Mouse (Mus musculus) A20 (cell line): ENCODE measurements around the gene Dnajc7.

Experiments used
- DNase-seq: peaks from one replicate; pipeline ENCODE4 v3.0.0-alpha.2; 2011; ENCODE audit warnings: low read depth, low spot score

The Dnajc7 gene

DNA sequence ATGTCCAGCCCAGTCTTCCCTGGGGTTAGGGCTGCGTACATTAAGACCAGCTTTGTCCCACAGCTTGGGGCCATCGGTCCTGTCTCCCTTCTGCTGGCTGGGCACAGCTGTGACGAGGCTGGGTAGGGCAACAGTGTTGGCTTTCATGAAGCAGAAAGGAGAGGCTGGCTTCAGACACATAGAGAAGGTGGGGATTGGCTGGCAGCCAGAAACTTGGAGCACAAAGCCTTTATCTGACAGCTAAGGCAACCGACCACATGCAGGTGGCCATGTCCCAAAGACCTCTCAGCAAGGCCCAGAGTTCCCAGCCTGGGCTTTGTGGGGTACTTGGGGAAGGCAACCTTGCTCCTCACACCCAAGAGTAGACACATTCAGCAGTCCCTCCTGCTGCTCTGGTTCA is 38.2 kb downstream of the Dnajc7 start:
- DNase-seq = peak; percentile 82

DNA sequence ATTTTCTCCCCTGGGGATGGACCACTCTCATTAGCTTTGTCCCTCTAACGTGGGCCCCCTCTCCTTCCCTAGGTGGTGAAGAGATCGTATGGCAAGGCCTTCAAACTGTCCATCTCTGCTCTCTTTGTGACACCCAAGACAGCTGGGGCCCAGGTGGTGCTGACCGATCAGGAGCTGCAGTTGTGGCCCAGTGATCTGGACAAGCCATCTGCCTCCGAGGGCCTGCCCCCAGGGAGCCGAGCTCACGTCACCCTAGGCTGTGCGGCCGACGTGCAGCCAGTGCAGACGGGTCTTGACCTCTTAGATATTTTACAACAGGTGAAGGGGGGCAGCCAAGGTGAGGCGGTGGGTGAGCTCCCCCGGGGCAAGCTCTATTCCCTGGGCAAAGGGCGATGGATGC is 39.7 kb downstream of the Dnajc7 start:
- peak; percentile 88 for DNase-seq

DNA sequence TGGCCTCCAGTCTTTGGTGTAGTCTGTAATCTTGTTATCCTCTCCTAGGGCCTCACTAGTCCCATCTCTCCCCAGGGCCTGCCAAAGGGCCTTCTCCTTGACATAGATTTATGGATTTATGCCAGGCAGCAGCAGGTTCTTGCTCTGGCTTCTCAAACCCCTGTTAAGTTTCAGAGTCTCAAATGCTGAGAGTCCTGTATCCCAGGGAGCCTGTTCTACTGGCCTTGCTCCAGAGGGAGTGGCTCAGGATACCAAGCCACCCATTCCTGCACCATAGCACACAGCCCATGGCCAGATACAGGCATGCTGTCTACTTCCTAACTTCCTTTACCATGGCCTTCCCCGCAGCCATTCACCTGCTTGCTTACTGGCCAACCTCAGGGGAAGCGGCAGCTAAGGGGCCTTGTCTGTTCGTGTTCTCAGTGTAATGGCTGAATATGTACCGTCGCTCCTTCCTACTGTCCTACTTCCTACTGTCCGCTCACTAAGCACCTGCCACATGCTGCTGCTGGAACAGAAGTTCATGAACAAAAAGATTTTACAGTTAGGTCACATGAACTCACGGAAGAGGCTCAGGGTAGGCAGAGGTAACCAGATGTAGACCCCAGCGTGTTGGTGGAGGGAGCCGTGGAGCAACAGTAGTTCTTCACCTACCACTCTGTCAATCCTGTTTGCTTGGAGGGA is 40.7 kb downstream of the Dnajc7 start:
- DNase-seq = peak; percentile 73

DNA sequence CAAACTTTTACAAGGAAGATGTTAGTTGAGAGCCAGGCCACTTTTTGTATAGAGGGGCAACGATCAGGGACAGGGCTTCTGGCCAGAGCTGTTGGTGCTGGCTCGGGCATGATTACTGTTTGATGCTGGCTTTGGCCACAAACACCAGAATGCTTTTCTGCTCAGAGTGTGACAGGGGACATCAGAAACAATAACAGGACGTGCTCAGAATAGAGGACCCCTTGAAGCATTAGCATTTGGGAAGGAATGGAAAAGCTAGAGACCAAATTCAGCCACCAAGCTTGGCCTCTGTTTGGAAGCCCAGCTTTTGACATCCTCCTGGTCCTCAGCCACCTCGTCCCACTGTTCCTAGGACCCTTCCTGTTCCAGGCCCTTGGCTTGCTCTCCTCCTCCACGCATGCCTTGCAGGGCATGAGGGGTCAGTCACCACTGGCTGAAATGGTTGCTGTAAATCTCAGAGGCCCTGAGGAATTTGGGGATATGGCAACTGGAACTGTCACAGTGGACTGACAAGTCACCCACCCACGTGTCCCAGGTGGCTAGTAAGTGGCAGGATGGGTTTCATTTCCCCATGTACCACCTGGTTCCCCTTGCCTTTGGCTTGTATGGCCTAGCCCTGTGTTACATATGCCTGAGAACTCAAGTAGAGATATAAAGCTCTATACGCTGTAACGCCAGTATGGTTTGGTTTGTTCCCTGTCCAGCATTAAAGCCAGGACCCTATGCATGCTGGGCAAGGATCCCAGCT is 41.9 kb downstream of the Dnajc7 start:
- DNase-seq = peak; percentile 92

DNA sequence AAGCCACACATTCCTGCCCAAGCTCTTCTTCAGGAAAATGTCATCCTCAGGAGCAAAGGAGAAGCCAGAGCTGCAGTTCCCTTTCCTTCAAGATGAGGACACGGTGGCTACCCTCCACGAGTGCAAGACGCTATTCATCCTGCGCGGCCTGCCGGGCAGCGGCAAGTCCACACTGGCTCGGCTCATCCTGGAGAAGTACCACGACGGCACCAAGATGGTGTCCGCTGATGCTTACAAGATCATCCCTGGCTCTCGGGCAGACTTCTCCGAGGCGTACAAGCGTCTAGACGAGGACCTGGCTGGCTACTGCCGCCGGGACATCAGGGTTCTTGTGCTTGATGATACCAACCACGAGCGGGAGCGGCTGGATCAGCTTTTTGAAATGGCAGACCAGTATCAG is 43.7 kb downstream of the Dnajc7 start:
- DNase-seq = peak; percentile 58

DNA sequence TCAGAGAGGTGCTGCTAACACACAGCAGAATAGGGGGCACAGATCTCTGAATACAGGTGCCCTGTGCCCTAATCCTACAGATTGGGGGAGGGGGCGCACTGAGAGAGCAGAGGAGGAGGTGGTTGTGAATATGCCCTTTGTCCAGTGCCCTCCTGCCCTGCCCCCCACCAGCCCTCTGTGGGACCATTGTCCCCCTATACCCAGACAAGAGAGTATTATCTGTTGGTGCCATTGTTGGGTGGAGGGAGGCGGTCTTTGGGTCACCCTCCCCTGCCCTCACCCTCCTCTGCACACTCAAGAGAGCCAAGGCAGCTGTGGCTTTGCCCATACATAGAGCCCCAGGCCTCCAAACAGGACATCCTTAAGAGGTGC is 44.5 kb downstream of the Dnajc7 start:
- DNase-seq = no peak

DNA sequence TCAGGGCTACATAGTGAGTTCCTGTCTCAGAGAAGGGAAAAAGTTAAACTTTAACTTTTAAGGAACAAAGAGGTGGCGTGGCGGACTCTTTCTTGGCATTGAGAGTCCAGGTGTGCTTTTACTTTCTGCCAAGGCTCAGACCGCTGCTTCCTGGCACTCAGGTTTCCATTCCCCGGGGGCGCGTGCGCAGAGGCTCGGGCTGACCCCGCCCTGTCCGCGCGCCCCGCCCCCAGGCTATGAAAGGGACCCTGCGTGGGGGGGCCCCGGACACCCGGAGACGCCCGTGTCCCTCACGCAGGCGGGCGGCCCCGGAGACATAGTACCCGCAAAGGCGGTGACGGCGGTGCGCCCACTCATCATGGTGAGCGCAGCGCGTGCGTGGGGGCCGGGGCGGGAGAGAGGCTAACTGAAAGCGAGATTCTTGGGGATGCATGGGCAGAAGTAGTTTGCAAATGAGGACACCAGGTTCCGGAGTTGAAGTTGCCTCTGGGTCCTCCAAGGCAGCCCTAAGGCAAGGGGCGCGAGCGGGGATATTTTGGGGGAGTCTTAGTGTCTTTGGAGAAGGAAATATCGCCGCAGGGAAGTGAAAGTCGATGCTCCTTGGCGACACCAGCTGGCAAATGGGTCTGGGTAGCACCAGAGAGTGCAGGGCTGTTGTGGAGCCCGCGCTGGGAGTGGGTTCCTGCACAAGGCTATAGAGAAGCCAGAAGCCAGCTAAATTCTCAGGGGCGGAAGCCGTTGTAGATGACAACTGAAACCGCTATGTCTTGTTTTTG is 45.1 kb downstream of the Dnajc7 start, which contains the start of gene Cnp:
TSS of gene Cnp (plus strand) at position 197 of the 776 bp plus-strand sequence.
- peak; percentile 94 for DNase-seq

DNA sequence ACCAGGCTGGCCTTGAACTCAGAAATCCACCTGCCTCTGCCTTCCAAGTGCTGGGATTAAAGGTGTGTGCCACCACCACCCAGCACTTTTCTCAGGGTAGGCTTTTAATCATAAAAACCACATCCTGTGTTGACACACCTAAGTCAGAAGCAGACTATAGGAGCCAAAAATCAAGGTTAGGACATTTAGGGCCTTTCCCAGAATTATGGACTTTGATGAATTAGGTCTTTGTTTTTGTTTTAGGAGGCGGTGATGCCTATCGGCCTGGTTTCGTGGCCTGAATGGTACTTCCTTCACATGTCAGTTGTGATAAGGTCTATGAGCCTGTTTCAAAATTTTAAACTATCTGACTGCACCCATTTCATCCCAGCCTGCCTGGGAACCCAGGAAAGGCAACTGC is 45.8 kb downstream of the Dnajc7 start:
- DNase-seq = peak; percentile 77

DNA sequence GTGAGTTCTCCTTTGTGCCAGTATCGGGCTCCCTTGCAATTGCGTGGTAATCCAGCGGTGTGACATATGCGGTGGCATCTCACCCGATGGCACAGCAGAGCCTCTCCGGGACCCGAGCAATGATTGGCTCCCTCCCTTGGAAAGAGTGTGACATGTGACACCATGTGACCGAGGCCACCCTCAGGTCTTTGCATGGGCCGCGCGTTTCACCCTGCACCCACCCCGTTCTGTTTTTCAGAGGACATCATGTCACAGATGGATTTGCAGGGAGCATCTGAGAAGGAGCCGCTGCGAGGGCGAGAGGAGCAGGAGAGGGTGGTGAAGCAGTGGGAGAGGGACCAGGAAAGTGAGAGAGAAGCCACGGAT is 48.8 kb downstream of the Dnajc7 start:
- no peak for DNase-seq

DNA sequence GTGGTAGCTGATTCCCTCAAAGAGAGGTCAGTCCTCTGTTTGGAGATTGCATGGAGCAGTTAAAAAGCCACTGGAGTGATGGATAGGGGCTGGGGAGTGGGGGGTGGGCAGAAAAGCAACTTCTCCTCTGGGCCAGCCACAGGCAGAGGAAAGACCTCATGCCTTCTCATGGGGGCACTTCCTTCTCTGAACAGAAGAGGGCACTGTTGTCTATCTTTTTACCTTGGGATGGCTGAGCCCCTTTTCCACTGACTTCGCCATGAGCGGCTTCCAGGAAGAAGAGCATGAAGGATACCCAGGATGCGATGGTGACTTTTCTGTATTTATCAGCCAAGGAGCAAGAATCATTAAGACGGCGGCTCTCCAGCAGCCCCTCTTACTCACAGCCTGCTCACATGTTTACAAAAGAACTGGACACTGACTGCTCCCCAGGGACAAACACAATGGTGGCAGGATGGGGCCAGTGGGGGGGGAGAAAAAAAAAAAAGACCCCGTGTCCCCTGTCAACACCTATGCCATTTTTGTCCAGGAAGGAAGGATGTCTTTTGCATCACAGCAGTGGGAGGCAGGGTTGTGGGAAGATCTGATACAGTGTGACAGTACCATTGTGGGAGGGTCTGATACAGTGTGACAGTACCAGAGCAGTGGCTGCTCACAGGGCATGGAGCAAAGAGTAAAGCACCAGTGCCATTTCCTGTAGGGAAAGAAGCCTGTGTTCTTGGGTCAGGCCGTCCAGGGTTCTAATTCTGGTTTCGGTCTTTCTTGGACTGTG is 49.4 kb downstream of the Dnajc7 start:
- DNase-seq = peak; percentile 77

DNA sequence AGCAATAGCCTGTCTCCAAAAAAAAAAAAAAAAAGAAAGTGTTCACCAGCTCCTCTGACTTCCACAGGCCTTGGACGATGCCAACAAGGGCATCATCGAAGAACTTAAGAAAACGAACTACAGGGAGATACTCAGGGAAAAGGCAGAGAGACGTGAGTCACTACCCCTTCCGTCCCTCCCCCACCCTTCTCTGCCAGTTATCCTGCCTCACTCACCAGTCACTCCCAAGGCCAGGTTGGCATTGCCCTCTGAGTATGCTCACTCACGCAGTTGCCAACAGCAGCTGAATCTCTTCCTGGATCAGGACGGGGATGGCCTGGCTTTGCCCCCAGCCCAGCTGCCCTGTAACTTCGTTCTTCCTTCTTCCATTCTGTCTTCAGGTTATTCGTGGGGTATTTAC is 50.2 kb downstream of the Dnajc7 start:
- DNase-seq = no peak

DNA sequence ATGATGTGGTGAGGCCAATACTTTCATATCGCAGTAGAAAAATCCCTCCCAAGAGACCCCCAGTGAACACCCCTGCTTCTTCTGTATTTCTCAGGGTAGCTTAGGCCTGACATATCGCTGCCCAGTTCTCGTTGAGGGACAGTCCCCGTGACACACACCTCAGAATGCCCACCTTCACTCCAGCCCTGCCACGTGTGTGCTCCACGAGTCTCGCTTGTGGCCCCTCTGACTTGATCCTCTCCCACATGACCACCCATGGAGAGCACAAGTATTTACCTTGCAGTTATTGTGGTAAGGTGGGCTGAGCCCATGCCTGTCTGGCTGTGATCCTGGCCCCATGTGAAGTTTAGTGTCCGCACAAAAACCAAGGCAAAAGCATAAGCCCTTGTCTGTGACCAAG is 51.3 kb downstream of the Dnajc7 start:
- no peak for DNase-seq

DNA sequence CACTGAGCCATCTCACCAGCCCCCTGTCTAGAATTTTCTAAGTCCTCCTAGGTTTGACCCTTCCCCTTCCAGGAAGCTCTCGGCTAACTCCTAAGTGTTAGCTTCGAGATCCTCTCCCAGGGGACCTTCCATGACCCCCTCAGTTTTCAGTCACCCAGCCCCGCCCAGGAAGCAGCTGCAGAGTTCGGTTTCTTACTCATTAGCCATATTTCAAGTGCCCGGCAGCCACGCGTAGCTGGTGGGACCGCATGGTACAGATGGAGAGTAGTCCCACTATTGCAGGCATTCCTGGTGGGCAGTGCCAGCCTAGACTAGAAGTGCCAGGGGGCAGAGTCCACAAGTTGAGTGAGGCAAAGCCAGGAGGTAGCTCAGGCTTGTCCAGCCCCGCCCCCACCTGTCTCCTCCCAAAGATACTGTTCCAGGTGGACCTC is 52.1 kb downstream of the Dnajc7 start:
- DNase-seq = peak; percentile 53

DNA sequence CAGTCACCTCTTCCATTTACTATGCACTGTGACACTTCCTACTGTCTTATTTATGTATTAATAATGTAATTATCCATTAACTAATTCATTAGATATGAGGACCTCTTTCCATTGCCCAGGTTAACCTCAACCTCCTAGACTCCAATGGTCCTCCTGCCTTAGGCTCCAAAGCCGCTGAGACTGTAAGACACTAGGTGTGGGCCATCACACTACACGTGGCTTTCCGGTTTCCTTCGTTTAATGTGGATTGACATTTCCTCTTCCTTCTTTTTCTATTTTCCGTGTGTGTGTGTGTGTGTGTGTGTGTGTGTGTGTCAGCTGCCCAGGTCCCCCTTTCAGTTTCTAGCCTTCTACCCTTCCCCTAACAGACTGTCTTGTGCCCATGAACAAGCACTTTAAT is 52.7 kb downstream of the Dnajc7 start:
- no peak for DNase-seq

DNA sequence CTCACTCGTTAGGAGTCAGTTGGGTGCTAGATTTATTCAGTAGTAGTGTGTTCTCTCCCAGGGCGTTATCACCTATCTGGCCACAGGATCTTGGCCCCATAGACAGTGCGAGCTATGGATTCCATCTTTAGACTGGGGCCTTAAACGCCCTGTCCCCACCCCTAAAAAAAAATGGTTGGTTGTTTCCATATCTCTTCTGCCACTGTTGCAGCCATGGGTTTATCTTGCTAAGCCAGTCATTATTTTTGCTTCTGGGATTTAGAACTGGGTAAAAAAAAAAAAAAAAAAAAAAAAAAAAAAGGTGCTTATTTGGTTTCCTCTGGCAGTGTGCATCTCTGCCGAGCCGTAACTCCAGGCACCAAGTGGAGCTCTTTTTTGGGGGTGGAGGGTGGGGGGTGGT is 55.3 kb downstream of the Dnajc7 start:
- DNase-seq = no peak

DNA sequence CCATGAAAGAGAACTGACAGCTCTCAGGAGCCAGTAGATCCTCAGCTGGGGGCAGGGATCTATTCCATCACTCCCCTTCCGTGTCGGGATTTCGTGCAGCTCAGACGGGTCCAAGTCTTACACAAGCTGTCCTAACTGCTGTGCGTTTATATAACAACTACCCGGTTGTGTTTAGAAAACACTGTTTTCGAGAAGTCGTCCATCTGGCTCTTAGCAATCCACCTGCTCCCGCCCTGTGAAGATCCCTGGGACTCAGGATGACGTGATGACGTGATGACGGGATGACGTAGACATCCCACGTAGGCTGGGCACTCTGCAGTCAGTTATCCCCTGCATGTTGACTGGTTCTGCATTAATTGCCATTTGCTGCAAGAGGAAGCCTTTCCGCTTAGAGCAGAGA is 55.7 kb downstream of the Dnajc7 start:
- DNase-seq = no peak

DNA sequence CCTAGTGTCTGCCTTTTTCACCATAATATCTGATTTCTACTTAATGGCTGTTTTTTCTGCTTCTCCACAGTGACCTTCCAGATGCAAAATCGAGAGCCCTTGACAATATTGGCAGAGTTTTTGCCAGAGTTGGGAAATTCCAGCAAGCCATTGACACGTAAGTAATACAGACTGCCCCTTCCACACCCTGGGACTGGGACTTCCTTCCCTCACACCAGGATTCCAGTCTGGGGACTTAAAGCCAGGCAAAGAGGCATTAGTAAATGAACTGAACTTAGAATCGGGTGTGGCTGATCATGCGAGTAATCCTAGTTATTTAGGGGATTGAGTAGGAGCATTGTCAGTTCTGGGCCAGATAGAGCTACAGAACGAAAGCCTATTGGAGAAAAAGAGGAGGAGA is 58.2 kb downstream of the Dnajc7 start:
- no peak for DNase-seq

DNA sequence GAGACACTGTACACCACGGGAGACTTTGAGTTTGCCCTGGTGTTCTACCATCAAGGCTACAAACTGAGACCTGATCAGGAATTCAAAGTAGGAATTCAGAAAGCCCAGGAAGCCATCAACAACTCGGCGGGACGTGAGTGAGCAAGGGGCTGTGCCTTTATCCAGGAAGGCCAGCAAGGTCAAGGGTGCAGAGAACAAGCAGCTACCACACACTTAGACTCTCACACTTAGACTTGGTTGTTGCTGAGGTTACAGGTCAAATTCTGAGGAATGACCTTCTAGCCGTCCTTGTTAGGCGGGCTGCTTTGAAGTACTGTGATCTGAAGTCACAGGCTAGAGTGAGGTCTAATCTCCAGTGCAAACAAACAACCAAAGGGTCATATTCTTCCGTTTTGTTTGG is 60.5 kb downstream of the Dnajc7 start:
- no peak for DNase-seq

DNA sequence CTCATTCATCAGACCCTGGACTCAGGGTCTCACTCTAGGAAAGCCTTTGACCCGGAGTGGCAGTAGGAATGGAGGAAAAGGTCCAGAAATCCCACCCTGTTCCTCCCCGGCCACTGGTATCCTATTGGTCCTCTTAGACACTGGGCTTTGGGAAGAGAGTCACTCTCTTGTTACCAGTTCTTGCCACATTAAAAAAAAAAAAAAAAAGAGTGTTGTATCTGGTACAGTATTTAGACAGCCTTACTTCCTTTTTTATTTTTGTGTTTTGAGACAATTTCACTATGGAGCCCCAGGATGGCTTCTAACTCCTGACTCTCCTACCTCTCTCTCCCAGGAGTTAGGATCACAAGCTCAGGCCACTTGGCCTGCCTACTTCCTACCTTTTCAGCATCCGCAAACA is 62.4 kb downstream of the Dnajc7 start:
- no peak for DNase-seq

DNA sequence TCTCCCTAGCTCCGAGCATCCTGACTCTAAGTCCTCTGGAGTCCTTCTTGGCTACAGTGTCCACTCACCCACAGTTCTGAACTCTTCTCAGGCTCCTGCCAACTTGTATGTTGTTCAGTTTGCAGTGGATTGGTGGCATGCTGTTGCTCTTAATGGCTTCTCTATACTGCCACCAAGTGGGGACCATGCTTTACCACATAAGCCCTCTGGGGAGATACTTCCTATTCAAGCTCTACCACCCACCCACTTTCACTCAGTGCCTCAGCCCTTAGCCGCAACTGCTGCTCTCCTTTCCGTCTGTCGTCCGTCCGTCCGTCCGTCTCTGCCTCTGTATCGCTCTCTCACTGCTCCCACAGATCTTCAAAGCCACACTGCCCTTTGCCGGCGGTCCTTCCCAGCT is 64.4 kb downstream of the Dnajc7 start:
- peak; percentile 87 for DNase-seq

DNA sequence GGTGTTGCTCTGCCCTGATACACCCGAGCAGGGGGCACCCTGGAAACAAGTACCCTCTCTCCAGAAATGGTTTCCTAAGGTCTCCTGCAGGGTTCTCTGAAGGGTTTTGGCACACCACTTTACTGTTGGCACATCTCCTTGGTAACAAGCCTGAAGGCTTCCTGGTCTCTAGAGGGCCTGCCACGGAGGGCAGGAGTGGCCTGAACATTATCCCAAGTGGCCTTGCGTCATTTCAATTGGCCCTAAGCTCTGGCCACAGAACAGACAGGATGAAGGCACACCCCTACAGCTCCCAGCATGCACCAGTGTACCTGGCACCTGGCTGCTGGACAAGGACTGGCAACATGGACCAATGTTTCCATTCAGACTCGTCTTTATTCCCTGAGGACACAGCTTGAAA is 67.1 kb downstream of the Dnajc7 start:
- no peak for DNase-seq

DNA sequence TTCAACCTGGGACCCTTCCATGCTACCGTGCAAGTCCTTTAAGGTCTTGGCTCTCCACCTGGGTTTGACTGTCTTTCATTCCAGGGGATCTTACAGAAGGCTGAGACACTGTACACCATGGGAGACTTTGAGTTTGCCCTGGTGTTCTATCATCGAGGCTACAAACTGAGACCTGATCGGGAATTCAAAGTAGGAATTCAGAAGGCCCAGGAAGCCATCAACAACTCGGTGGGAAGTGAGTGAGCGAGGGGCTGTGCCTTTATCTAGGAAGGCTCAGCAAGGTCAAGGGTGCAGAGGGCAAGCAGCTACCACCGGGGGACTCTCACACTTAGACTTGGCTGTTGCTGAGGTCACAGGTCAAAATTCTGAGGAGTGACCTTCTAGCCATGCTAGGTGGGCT is 69.9 kb downstream of the Dnajc7 start:
- DNase-seq = no peak
